Mouse (Mus musculus): ENCODE results near the gene Hnrnpa3.

The Hnrnpa3 gene

GRCm38 (mm10) chr2:75705162-75705752 lies 46.2 kb downstream of the Hnrnpa3 start:
- peak; percentile 64 to 78 for DNase-seq

GRCm38 (mm10) chr2:75706435-75706834 lies 47.4 kb downstream of the Hnrnpa3 start:
- no peak for DNase-seq

GRCm38 (mm10) chr2:75707420-75707819 lies 48.4 kb downstream of the Hnrnpa3 start:
- peak; percentile 23 to 43 for DNase-seq

- DNase-seq: no peak
Measured at GRCm38 (mm10) chr2:75713083-75713482, 54.0 kb downstream of the Hnrnpa3 start.

- no peak for DNase-seq
Measured at GRCm38 (mm10) chr2:75714766-75715165, 55.7 kb downstream of the Hnrnpa3 start.

GRCm38 (mm10) chr2:75716046-75717016 lies 57.3 kb downstream of the Hnrnpa3 start:
- no peak for DNase-seq
